Mouse (Mus musculus) limb, embryonic 14.5 days (tissue): Measurements from ENCODE around the gene Ccdc155. TPM values are rescaled to one million over a fixed set of nuclear protein-coding genes. Genes with fewer than 3 reads are reported as not detected.

Experiments used
- ATAC-seq: fragments of 200-750 bp; cut with Nextera tagmentation; 2 replicates; pipeline ENCODE4 v1.8.0; 2017; ENCODE audit warnings: low read depth, moderate number of reproducible peaks, moderate TSS enrichment; ENCODE audit not compliant: low FRiP score
- DNase-seq: peaks from one replicate; pipeline ENCODE4 v3.0.0-alpha.2; 2015; ENCODE audit warnings: low spot score
- H3K27ac ChIP-seq: fragments of 300-500 bp; sonication (generic); replicated peaks from 2 replicates; pipeline ENCODE4 v1.5.1; 2014; ENCODE audit warnings: low read depth, mild to moderate bottlenecking, low read length, moderate library complexity, mixed read lengths
- H3K27me3 ChIP-seq: fragments of 300-500 bp; sonication (generic); 2 replicates; pipeline ENCODE4 v1.6.1; 2014; ENCODE audit warnings: low read length, mixed read lengths; ENCODE audit not compliant: control insufficient read depth, insufficient read depth
- H3K36me3 ChIP-seq: fragments of 300-500 bp; sonication (generic); 2 replicates; pipeline ENCODE4 v1.6.1; 2014; ENCODE audit warnings: mild to moderate bottlenecking, low read length, moderate library complexity, mixed read lengths; ENCODE audit not compliant: control insufficient read depth, insufficient read depth
- H3K4me1 ChIP-seq: fragments of 300-500 bp; sonication (generic); 2 replicates; pipeline ENCODE4 v1.6.1; 2014; ENCODE audit warnings: antibody characterized with exemption, low read length, mixed read lengths; ENCODE audit not compliant: control insufficient read depth, insufficient read depth
- H3K4me2 ChIP-seq: fragments of 300-500 bp; sonication (generic); replicated peaks from 2 replicates; pipeline ENCODE4 v1.6.1; 2014; ENCODE audit warnings: low read depth, mild to moderate bottlenecking, low read length, moderate library complexity; ENCODE audit not compliant: severe bottlenecking
- H3K4me3 ChIP-seq: fragments of 300-500 bp; sonication (generic); replicated peaks from 2 replicates; pipeline ENCODE4 v1.5.1; 2014; ENCODE audit warnings: low read length
- H3K9ac ChIP-seq: fragments of 300-500 bp; sonication (generic); 2 replicates; pipeline ENCODE4 v1.6.1; 2014; ENCODE audit warnings: mild to moderate bottlenecking, low read depth, low read length, moderate library complexity; ENCODE audit not compliant: severe bottlenecking
- H3K9me3 ChIP-seq: fragments of 300-500 bp; sonication (generic); 2 replicates; pipeline ENCODE4 v1.6.1; 2016; ENCODE audit warnings: low read length; ENCODE audit not compliant: control insufficient read depth
- POLR2A ChIP-seq: fragments of 200-500 bp; IDR thresholded peaks from 2 replicates; pipeline ENCODE4 v1.8.0; 2012; ENCODE audit warnings: inconsistent platforms, mild to moderate bottlenecking, moderate library complexity, borderline replicate concordance; ENCODE audit not compliant: insufficient read depth, insufficient read length; ENCODE audit errors: extremely low read depth
- WGBS: fragments of 180-500 bp; shearing (Covaris S2); extraction: QIAGEN DNeasy Blood & Tissue Kit; methylation state at CpG from one replicate; pipeline ENCODE4 v1.1.7; 2014; 5-methylcytosine and 5-hydroxymethylcytosine counted together
- polyA plus RNA-seq, 2 experiments: library from polyadenylated mRNA; depleted of rRNA in 1 of 2; stranded (reverse) in 1 of 2; unstranded in 1 of 2; fragments of >200 nt; fragmentation: Nextera tagmentation in 1 of 2; extraction: Ambion mirVana in 1 of 2; gene quantifications; 2 replicates each; pipeline versions ENCODE4 v1.2.1 to v1.2.3; 2012 to 2014

Ccdc155 gene
- polyA plus RNA-seq, 2 experiments, result 1.2 to 1.4 TPM

DNA sequence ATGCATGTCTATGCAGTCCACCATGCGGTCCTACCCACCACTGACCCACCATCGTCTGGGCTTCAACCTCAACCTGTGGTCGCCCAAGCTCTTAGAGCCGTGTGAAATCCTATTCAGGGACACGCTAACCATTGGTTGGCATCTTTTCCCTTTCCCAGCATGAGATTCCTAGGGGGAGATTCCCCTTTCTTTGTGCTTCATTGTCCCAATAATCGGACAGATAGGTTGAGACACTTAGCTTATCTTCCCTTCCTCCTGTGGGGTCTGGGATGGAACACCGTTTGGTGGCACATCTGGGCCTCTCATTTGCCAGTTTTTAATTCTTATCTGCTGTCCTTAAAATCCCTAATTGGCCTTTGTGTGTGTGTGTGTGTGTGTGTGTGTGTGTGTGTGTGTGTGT, 35.4 kb upstream of the Ccdc155 start:
- H3K9ac ChIP-seq, result no peak overlapping the region
- peaks cover 13% of the 10 kb centered on the region for H3K4me1 ChIP-seq
- H3K4me3 ChIP-seq, result no peak overlapping the region
- no peak overlapping the region for H3K4me2 ChIP-seq
- WGBS, result 87% methylated on average over 7 of the region's 7 CpGs
- H3K27me3 ChIP-seq, result no peaks in the 10 kb centered on the region
- DNase-seq (no peak), ATAC-seq (no peak)
- TF ChIP-seq POLR2A, result no peak
- H3K9me3 ChIP-seq, result no peaks in the 10 kb centered on the region
- no peaks in the 10 kb centered on the region for H3K36me3 ChIP-seq
- no peak overlapping the region for H3K27ac ChIP-seq

DNA sequence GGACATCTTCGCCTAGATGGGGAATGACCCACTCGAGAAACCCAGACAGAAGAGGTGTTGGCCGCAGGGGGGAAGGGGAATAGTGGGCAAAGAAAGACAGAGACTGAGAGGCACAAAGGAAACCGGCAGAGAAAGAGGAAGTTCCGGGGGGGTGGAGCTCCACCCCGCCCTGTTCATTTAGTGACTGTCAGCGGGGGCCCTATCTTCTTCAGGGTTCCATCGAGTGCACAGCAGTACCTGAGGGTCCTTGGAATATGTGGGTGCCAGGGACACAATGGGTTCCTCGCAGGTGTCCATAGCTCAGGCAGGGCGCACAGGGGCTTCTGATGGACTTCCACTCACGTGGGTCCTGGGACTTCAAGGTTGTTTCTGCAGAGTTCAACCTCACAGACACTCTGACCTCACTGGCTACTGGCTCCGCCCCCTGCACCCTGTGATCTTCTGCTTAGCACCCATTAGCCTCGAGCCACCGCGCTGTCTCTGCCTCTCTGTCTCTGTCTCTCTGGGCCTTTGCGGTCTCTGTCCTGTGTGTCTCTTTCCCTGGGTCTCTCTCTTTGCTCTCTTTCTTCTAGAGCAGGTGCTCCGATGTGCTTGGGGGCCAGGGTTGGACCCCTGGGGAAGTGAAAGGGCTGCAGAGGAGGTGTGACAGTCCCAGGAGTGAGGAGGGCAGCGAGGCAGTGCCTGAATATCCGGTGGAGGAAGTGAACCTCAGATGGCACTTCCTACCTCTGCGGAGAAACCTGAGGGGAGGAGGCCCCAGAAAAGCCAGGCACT, 34.2 kb upstream of the Ccdc155 start, which contains the start of gene Cd37:
TSS of gene Cd37 (minus strand) at position 393 of the 774 bp plus-strand sequence.
- H3K9me3 ChIP-seq, result no peaks in the 10 kb centered on the region
- H3K36me3 ChIP-seq, result peaks cover 3% of the 10 kb centered on the region
- ATAC-seq (no peak), DNase-seq (no peak)
- no peak within 1 kb of the TSS for H3K4me3 ChIP-seq
- 44% methylated on average over 20 of the region's 20 CpGs for WGBS
- H3K27me3 ChIP-seq, result no peaks in the 10 kb centered on the region
- no peak within 1 kb of the TSS for H3K9ac ChIP-seq
- no peak within 1 kb of the TSS for H3K27ac ChIP-seq
- H3K4me2 ChIP-seq, result no peak within 1 kb of the TSS
- TF ChIP-seq POLR2A, result no peak
- H3K4me1 ChIP-seq, result peaks cover 24% of the 10 kb centered on the region

DNA sequence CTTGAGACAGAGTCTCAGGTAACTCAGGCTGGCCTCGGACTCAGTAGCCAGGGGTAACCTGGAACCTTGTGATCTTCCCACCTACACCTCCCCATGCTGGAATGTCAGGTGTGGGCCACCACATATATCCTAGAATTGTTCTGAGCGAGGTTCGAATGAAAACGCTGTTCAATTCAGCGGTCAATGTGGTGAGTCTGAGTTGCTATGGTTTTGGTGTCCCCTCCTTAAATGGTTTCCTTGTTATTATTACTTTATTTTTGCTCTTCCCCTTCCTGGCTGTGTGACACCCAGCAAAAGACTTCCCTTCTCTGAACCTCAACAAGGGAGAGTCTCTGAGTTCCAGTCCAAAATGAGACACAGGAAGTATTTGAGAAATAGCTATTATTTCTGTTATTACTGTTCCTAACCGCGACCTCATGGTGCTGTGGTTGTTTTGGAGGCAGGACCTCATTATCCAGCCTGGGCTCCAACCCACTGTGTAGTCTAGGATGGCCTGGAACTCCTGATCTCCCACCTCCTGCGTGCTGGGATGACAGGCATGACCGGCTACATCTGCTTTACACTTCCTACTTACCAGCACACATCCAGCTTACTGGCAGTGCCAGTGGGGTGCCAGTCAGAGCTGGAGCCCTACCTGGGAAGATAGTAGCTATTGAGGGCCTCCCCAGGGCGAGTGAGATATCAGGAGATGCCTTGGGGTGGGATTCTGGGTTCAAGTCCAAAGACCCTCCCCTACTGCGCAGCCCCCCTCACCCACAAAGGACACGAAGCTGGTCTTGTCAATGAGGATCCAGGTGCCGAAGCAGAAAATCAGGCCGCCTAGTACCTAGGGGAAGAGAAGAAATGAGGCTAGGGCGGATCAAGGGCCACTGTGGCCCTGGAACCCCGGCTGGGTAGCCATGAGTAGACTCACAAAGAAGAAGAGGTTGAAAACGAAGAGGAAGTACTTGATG, 33.3 kb upstream of the Ccdc155 start:
- TF ChIP-seq POLR2A, result no peak
- Histone ChIP-seq H3K4me3 (no peak overlapping the region), H3K27ac (no peak overlapping the region), H3K9me3 (no peaks in the 10 kb centered on the region), H3K9ac (no peak overlapping the region), H3K4me2 (no peak overlapping the region), H3K4me1 (peaks cover 27% of the 10 kb centered on the region), H3K36me3 (peaks cover 10% of the 10 kb centered on the region), H3K27me3 (no peaks in the 10 kb centered on the region)
- no peak for DNase-seq
- 78% methylated on average over 17 of the region's 17 CpGs for WGBS
- ATAC-seq, result no peak

DNA sequence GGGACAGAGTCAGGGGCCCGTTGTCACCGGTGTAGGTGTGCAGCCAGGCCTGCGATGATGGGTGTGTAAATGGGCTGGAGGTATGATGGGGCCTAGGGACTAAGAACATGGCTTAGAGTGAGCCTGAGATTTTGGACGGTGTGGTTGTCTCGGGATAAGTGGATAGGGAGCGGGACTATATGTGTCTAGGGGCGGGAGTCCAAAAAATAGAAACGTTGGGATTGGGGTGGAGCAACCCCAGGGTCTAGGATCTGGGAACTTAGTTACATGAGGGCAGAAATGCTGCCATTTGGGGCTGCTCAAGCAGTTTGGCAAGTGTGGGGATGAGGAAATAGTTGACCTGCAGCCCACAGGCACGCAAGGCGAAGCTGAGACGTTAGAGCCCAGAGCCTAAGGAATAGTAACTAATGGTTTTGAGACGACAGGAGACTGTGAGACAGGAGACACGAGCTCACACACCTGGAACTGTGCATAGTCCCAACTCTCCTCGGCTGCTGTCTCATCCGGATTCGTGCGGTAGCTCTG, 31.0 kb upstream of the Ccdc155 start:
- peak overlapping the region; percentile 21 for H3K4me3 ChIP-seq
- no peaks in the 10 kb centered on the region for H3K27me3 ChIP-seq
- WGBS, result 25% methylated on average over 17 of the region's 17 CpGs
- H3K9me3 ChIP-seq, result no peaks in the 10 kb centered on the region
- ATAC-seq (peak; percentile 12), DNase-seq (no peak)
- H3K9ac ChIP-seq, result peak overlapping the region; percentile 40
- no peak for TF ChIP-seq POLR2A
- no peak overlapping the region; the same call in 1 of the 2 replicates for H3K27ac ChIP-seq
- H3K36me3 ChIP-seq, result peaks cover 33% of the 10 kb centered on the region
- peak overlapping the region; percentile 42 for H3K4me2 ChIP-seq
- peaks cover 23% of the 10 kb centered on the region for H3K4me1 ChIP-seq
